Mouse (Mus musculus) forebrain, embryonic 15.5 days (tissue): ENCODE data around the gene Tbc1d22a. TPM values are rescaled to one million over a fixed set of nuclear protein-coding genes. Genes with fewer than 3 reads are reported as not detected.

Experiments
- ATAC-seq: fragments of 200-750 bp; cut with Nextera tagmentation; replicated peaks from 2 replicates; pipeline ENCODE4 v1.8.0; 2017; ENCODE audit warnings: mild to moderate bottlenecking, moderate TSS enrichment, moderate library complexity
- H3K27ac ChIP-seq: fragments of 300-500 bp; sonication (generic); replicated peaks from 2 replicates; pipeline ENCODE4 v1.5.1; 2015; ENCODE audit warnings: mild to moderate bottlenecking, inconsistent platforms
- H3K27me3 ChIP-seq: fragments of 300-500 bp; sonication (generic); 2 replicates; pipeline ENCODE4 v1.6.1; 2015; ENCODE audit warnings: inconsistent platforms
- H3K36me3 ChIP-seq: fragments of 300-500 bp; sonication (generic); 2 replicates; pipeline ENCODE4 v1.6.1; 2015; ENCODE audit warnings: mild to moderate bottlenecking, inconsistent platforms
- H3K4me1 ChIP-seq: fragments of 300-500 bp; sonication (generic); 2 replicates; pipeline ENCODE4 v1.6.1; 2015; ENCODE audit warnings: inconsistent platforms
- H3K4me2 ChIP-seq: fragments of 300-500 bp; sonication (generic); replicated peaks from 2 replicates; pipeline ENCODE4 v1.6.1; 2015; ENCODE audit warnings: mild to moderate bottlenecking, inconsistent platforms
- H3K4me3 ChIP-seq: fragments of 300-500 bp; sonication (generic); 2 replicates; pipeline ENCODE4 v1.5.1; 2015; ENCODE audit warnings: mild to moderate bottlenecking, inconsistent platforms
- H3K9ac ChIP-seq: fragments of 300-500 bp; sonication (generic); replicated peaks from 2 replicates; pipeline ENCODE4 v1.6.1; 2015; ENCODE audit warnings: mild to moderate bottlenecking, inconsistent platforms
- H3K9me3 ChIP-seq: fragments of 300-500 bp; sonication (generic); 2 replicates; pipeline ENCODE4 v1.6.1; 2016; ENCODE audit warnings: inconsistent platforms
- WGBS: fragments of 180-500 bp; shearing (Covaris S2); methylation state at CpG from one replicate; pipeline ENCODE4 v1.1.7; 2015; ENCODE audit warnings: mixed read lengths; 5-methylcytosine and 5-hydroxymethylcytosine counted together
- polyA plus RNA-seq: library from polyadenylated mRNA; unstranded; fragments of >200 nt; fragmentation: Nextera tagmentation; extraction: Ambion mirVana; gene quantifications from 2 replicates; pipeline ENCODE4 v1.2.1, GENCODE M21; 2015

Tbc1d22a gene
- polyA plus RNA-seq, 1 experiment from 2014 or later, result 13.1 TPM

DNA sequence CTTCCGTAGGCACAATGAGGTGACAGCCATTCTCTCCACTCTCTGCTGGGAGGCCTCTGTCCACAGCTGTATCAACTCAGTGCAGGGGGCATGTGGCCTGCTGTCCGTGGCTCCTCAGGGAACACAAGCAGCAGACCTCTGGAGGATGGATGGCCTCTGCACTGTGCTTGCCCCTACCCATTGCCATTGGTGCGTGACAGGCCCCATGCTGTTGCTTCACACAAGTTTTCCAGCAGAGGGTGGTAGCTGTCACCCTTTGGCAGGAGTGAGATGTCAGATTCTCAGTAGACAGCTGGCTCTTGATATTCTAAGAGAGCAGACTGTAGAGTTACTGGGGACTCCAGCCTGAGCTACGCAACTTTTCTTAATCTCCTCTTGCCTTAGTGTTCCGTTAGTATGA is 195.1 kb downstream of the Tbc1d22a start:
- Histone ChIP-seq H3K36me3 (no peaks in the 10 kb centered on the region), H3K27ac (no peak overlapping the region), H3K4me3 (no peak overlapping the region), H3K27me3 (no peaks in the 10 kb centered on the region; the same call in 1 of the 2 replicates), H3K4me1 (peaks cover 12% of the 10 kb centered on the region; the same call in 1 of the 2 replicates), H3K4me2 (no peak overlapping the region), H3K9me3 (no peaks in the 10 kb centered on the region), H3K9ac (no peak overlapping the region)
- ATAC-seq, result peak; percentile 48; the same call in 1 of the 2 replicates
- 74% methylated on average over 5 of the region's 5 CpGs for WGBS

DNA sequence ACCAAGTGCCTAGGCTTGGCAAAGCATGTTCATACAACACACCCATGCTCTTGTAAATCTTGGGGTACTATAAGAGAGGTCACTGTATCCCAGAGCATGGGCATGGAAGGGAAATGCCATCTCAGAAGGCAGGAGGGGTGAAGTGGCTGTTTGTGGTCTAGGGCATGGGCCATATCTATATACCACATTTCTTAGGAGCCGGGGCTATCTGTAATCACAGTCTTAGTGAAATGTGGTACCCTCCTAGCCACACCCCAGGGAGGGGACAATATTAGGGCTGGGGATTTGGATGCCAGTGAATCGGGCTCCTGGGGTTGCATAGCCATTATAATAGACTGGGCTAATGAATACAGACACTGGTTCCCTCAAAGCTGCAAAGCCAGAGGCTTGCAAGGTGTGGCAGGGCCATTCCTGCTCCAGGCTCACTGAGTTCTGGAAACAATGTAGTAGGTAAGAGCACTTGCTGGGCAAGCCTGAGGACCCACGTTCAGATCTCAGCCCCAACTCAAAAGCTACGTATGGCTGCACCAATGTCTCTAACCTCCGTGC is 197.3 kb downstream of the Tbc1d22a start:
- Histone ChIP-seq H3K4me1 (peaks cover 31% of the 10 kb centered on the region), H3K27ac (no peak overlapping the region), H3K27me3 (no peaks in the 10 kb centered on the region; the same call in 1 of the 2 replicates), H3K4me3 (no peak overlapping the region), H3K9ac (no peak overlapping the region), H3K9me3 (no peaks in the 10 kb centered on the region), H3K4me2 (no peak overlapping the region), H3K36me3 (no peaks in the 10 kb centered on the region)
- ATAC-seq, result no peak
- WGBS, result 64% methylated on average over 5 of the region's 5 CpGs

DNA sequence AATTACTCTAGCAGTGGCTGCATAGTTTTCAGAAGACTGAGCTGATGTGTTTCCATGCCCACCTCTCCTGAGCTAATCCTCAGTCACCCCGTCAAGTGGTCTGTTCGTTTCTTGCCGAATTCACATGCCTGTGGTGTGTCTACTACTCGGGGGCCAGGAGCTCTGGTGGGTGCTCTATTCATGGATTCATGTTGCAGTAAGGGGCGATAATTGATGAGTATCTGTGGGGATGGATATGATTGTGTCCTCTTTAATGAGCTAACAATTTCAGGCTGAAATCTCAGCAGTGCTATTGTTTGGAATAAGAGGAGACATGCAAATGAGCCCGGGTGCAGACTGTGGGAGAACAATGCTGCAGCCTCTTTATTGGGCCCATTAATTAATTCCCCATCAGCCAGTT is 201.7 kb downstream of the Tbc1d22a start:
- Histone ChIP-seq H3K4me3 (no peak overlapping the region), H3K4me1 (peaks cover 58% of the 10 kb centered on the region), H3K9ac (no peak overlapping the region), H3K27me3 (no peaks in the 10 kb centered on the region; the same call in 1 of the 2 replicates), H3K9me3 (no peaks in the 10 kb centered on the region), H3K36me3 (no peaks in the 10 kb centered on the region), H3K27ac (peak overlapping the region; percentile 68), H3K4me2 (no peak overlapping the region)
- 8% methylated on average over 6 of the region's 6 CpGs for WGBS
- ATAC-seq, result peak; percentile 56

DNA sequence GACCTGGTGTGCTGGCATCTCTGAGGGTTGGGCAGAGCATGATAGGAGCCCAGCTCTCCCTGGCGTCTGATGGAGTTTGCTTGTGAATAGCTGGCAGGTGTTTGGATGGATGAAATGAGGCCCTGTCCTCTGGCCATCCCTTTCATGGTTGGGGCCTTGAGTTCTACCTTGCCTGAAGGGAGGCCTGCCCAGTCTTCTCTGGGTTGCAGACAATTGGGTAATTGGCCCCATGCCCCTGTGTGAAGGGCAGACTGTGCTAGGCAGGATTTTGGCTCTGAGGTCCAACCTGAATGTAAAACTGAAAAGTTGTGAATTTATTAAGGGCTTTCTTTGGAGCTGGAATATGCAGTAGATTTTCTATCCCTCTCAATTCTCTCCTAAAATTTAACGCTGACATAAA is 204.2 kb downstream of the Tbc1d22a start:
- no peak overlapping the region for H3K9ac ChIP-seq
- peaks cover 54% of the 10 kb centered on the region for H3K4me1 ChIP-seq
- H3K27ac ChIP-seq, result no peak overlapping the region
- no peaks in the 10 kb centered on the region for H3K9me3 ChIP-seq
- no peaks in the 10 kb centered on the region; the same call in 1 of the 2 replicates for H3K27me3 ChIP-seq
- H3K4me3 ChIP-seq, result no peak overlapping the region
- no peaks in the 10 kb centered on the region for H3K36me3 ChIP-seq
- WGBS, result 72% methylated on average over 2 of the region's 2 CpGs
- no peak overlapping the region for H3K4me2 ChIP-seq
- ATAC-seq, result no peak

DNA sequence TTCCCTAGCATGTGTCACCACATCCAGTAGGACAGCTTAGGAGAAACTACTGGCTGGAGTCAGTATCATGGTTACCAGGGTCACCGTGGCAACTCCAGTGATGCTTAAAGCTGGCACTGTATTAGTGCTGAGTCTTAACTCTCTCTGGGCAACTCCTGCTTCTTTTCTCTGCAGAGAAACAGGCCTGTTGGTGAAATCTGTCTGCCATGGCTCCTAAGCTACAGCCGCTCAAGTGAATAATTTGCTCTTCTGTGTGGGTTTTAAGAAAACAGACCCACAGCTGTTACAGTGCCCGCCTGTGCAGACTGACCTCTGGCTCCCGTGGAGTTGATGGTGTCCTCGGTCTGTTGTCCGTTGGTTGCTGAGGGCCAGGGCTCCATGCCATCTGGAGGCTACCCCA is 205.4 kb downstream of the Tbc1d22a start:
- Histone ChIP-seq H3K4me1 (peaks cover 47% of the 10 kb centered on the region), H3K4me2 (no peak overlapping the region), H3K4me3 (no peak overlapping the region), H3K27me3 (no peaks in the 10 kb centered on the region), H3K27ac (peak overlapping the region; percentile 55), H3K9ac (no peak overlapping the region), H3K36me3 (no peaks in the 10 kb centered on the region), H3K9me3 (no peaks in the 10 kb centered on the region)
- peak; percentile 70 for ATAC-seq
- 32% methylated on average over 6 of the region's 6 CpGs for WGBS

- H3K9me3 ChIP-seq, result no peaks in the 10 kb centered on the region
- H3K9ac ChIP-seq, result no peak overlapping the region
- H3K27me3 ChIP-seq, result no peaks in the 10 kb centered on the region
- 54% methylated on average over 1 of the region's 1 CpGs for WGBS
- no peak overlapping the region for H3K4me3 ChIP-seq
- no peaks in the 10 kb centered on the region for H3K36me3 ChIP-seq
- H3K4me1 ChIP-seq, result peaks cover 22% of the 10 kb centered on the region
- no peak overlapping the region for H3K27ac ChIP-seq
- no peak overlapping the region for H3K4me2 ChIP-seq
- ATAC-seq, result no peak
Observed at GRCm38 (mm10) chr15:86422858-86423257, 208.6 kb downstream of the Tbc1d22a start.

DNA sequence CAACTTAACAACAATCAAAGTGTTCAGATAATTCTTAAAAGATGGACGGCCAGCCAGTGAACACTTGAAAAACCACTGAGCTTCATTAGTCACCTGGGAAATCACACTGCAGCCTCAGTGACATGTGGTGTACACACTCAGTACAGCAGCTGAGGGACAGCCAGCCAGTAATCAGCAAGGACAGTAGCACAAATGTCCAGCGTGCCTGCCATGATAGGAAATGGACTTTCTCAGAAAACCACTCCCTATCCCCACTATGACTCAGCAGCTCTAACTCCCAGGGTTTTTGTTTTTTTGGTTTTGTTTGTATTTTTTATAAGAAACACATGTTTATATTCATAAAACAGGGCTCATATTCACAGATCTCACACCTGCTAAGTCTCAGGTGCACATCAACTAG is 209.6 kb downstream of the Tbc1d22a start:
- Histone ChIP-seq H3K9me3 (no peaks in the 10 kb centered on the region), H3K4me2 (no peak overlapping the region), H3K36me3 (no peaks in the 10 kb centered on the region), H3K4me3 (no peak overlapping the region), H3K27ac (no peak overlapping the region), H3K9ac (no peak overlapping the region), H3K4me1 (peaks cover 17% of the 10 kb centered on the region), H3K27me3 (no peaks in the 10 kb centered on the region)
- 82% methylated on average over 2 of the region's 2 CpGs for WGBS
- no peak for ATAC-seq

GRCm38 (mm10) chr15:86424971-86425370 is 210.7 kb downstream of the Tbc1d22a start:
- Histone ChIP-seq H3K9ac (no peak overlapping the region), H3K27ac (no peak overlapping the region), H3K4me2 (no peak overlapping the region), H3K27me3 (no peaks in the 10 kb centered on the region), H3K9me3 (no peaks in the 10 kb centered on the region), H3K4me3 (no peak overlapping the region), H3K4me1 (peaks cover 8% of the 10 kb centered on the region; the same call in 1 of the 2 replicates), H3K36me3 (no peaks in the 10 kb centered on the region)
- 61% methylated on average over 8 of the region's 8 CpGs for WGBS
- no peak for ATAC-seq

- H3K27me3 ChIP-seq, result no peaks in the 10 kb centered on the region
- H3K9ac ChIP-seq, result no peak overlapping the region
- no peak overlapping the region for H3K27ac ChIP-seq
- no peak for ATAC-seq
- 55% methylated on average over 5 of the region's 5 CpGs for WGBS
- no peaks in the 10 kb centered on the region for H3K36me3 ChIP-seq
- peaks cover 6% of the 10 kb centered on the region; the same call in 1 of the 2 replicates for H3K4me1 ChIP-seq
- H3K4me3 ChIP-seq, result no peak overlapping the region
- H3K9me3 ChIP-seq, result no peaks in the 10 kb centered on the region
- no peak overlapping the region for H3K4me2 ChIP-seq
Observed at GRCm38 (mm10) chr15:86426364-86427000, 212.2 kb downstream of the Tbc1d22a start.

GRCm38 (mm10) chr15:86427439-86427838 is 213.2 kb downstream of the Tbc1d22a start:
- Histone ChIP-seq H3K27me3 (no peaks in the 10 kb centered on the region), H3K36me3 (no peaks in the 10 kb centered on the region), H3K27ac (no peak overlapping the region), H3K4me1 (peaks cover 6% of the 10 kb centered on the region; the same call in 1 of the 2 replicates), H3K9me3 (no peaks in the 10 kb centered on the region), H3K4me3 (no peak overlapping the region), H3K4me2 (no peak overlapping the region), H3K9ac (no peak overlapping the region)
- WGBS, result 73% methylated on average over 4 of the region's 4 CpGs
- ATAC-seq, result no peak

DNA sequence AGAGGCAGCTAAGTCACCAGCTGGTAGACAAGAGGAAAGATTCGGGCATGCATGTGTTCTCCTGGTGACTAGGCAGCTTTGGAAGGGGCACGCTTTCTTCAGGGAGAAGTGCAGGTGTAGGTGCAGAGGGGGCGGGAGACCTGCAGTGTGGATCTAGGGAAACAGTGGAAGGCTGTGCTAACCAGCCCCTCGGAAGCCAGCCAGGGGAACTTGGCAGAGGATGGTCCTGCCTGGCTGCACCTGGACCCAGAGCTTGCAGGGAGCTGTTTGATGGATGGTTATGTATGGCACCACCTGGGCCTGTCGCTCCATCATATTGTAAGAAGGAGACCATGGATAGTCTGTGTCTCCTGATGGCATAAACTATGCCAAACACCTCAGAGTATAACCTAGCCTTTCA is 214.2 kb downstream of the Tbc1d22a start:
- Histone ChIP-seq H3K4me2 (no peak overlapping the region), H3K27me3 (no peaks in the 10 kb centered on the region), H3K9me3 (no peaks in the 10 kb centered on the region), H3K36me3 (no peaks in the 10 kb centered on the region), H3K27ac (no peak overlapping the region), H3K9ac (no peak overlapping the region), H3K4me1 (peaks cover 6% of the 10 kb centered on the region; the same call in 1 of the 2 replicates), H3K4me3 (no peak overlapping the region)
- no peak for ATAC-seq
- 59% methylated on average over 5 of the region's 5 CpGs for WGBS

GRCm38 (mm10) chr15:86429766-86430335 is 215.6 kb downstream of the Tbc1d22a start:
- Histone ChIP-seq H3K27ac (no peak overlapping the region), H3K4me2 (no peak overlapping the region), H3K36me3 (no peaks in the 10 kb centered on the region), H3K9me3 (no peaks in the 10 kb centered on the region), H3K4me3 (no peak overlapping the region), H3K27me3 (no peaks in the 10 kb centered on the region), H3K4me1 (peaks cover 6% of the 10 kb centered on the region; the same call in 1 of the 2 replicates), H3K9ac (no peak overlapping the region)
- 66% methylated on average over 8 of the region's 8 CpGs for WGBS
- no peak for ATAC-seq
